Comparison of ENCODE assay signal across 35 mouse cellular contexts in genomic region chr16:26152258-26152657, GRCm38 (mm10).
"Had no signal": no experiment of that assay in that cellular context is flagged by ENCODE, and none has a peak within 500 bp of the region (broad histone marks: within the 10 kb centered on the region; RNA-seq: fewer than 3 reads in every experiment).

No protein-coding gene starts in this region.

- H3K9me3 ChIP-seq: heart, embryonic 10.5 days; heart, embryonic 12.5 days; heart, embryonic 13.5 days; heart, embryonic 15.5 days; hindbrain, embryonic 10.5 days; hindbrain, embryonic 12.5 days; hindbrain, embryonic 13.5 days; hindbrain, embryonic 15.5 days; intestine, embryonic 15.5 days; kidney, embryonic 15.5 days had no signal

- H3K4me3 ChIP-seq: heart, embryonic 10.5 days; heart, embryonic 12.5 days; heart, embryonic 13.5 days; heart, embryonic 15.5 days; hindbrain, embryonic 10.5 days; hindbrain, embryonic 12.5 days; hindbrain, embryonic 13.5 days; hindbrain, embryonic 15.5 days; intestine, embryonic 15.5 days; kidney, embryonic 15.5 days; layer of hippocampus, adult 2 months had no signal

- H3K27me3 ChIP-seq: heart, embryonic 12.5 days; heart, embryonic 13.5 days; heart, embryonic 15.5 days; hindbrain, embryonic 12.5 days; hindbrain, embryonic 13.5 days; hindbrain, embryonic 15.5 days; intestine, embryonic 15.5 days; kidney, embryonic 15.5 days had no signal

- DNase-seq: heart, postnatal 10 days; heart, postnatal 14 days; heart, postnatal 36 days; heart, postnatal 4 days; kidney, adult 11 months; kidney, adult 18-20 months; kidney, adult 2 months; kidney, adult 8-10 months; kidney, adult 9 months; kidney, postnatal 10 days; kidney, postnatal 14 days; kidney, postnatal 25 days; kidney, postnatal 36 days; kidney, postnatal 4 days; layer of hippocampus, adult 9-11 months; layer of hippocampus, postnatal 36 days had no signal

- ATAC-seq: hindbrain, embryonic 16.5 days; hindbrain, postnatal 0 days; inflammation-experienced regulatory T-cells, adult 6 months; intestine, embryonic 15.5 days; intestine, embryonic 16.5 days; intestine, postnatal 0 days had no signal

- H3K9ac ChIP-seq: heart, embryonic 12.5 days; heart, embryonic 13.5 days; heart, embryonic 15.5 days; hindbrain, embryonic 12.5 days; hindbrain, embryonic 13.5 days; hindbrain, embryonic 14.5 days; hindbrain, embryonic 15.5 days; intestine, embryonic 15.5 days; kidney, embryonic 15.5 days had no signal

- H3K27ac ChIP-seq: heart, embryonic 10.5 days; heart, embryonic 13.5 days; heart, embryonic 15.5 days; hindbrain, embryonic 10.5 days; hindbrain, embryonic 12.5 days; hindbrain, embryonic 13.5 days; hindbrain, embryonic 14.5 days; hindbrain, embryonic 15.5 days; hindbrain, postnatal 0 days; intestine, embryonic 15.5 days; kidney, embryonic 15.5 days; kidney, postnatal 0 days; layer of hippocampus, adult 2 months had no signal

- H3K4me1 ChIP-seq: heart, embryonic 10.5 days; heart, embryonic 12.5 days; heart, embryonic 15.5 days; hindbrain, embryonic 10.5 days; hindbrain, embryonic 12.5 days; hindbrain, embryonic 13.5 days; hindbrain, embryonic 15.5 days; intestine, embryonic 15.5 days; kidney, embryonic 15.5 days had no signal

- H3K36me3 ChIP-seq: heart, embryonic 10.5 days; heart, embryonic 12.5 days; heart, embryonic 13.5 days; heart, embryonic 15.5 days; hindbrain, embryonic 10.5 days; hindbrain, embryonic 12.5 days; hindbrain, embryonic 13.5 days; hindbrain, embryonic 15.5 days; intestine, embryonic 15.5 days; kidney, embryonic 15.5 days had no signal

- H3K4me2 ChIP-seq: heart, embryonic 11.5 days; heart, embryonic 12.5 days; heart, embryonic 13.5 days; heart, embryonic 15.5 days; hindbrain, embryonic 12.5 days; hindbrain, embryonic 13.5 days; hindbrain, embryonic 14.5 days; hindbrain, embryonic 15.5 days; intestine, embryonic 15.5 days; kidney, embryonic 15.5 days had no signal
